Comparison of ENCODE assay signal across 14 mouse cellular contexts in genomic region chr3:149233191-149233641, GRCm38 (mm10).
DNase-seq lines count a peak whose midpoint lies in the region; ATAC-seq and TF ChIP-seq lines count a peak whose summit lies in the region.
"Had no signal": no experiment of that assay in that cellular context is flagged by ENCODE, and none has a peak within 500 bp of the region (broad histone marks: within the 10 kb centered on the region; RNA-seq: fewer than 3 reads in every experiment).

No protein-coding gene starts in this region.

- H3K27ac ChIP-seq in heart, postnatal 0 days (ENCODE audit: low read depth) = peak overlapping the region; percentile 65
- H3K27ac ChIP-seq in lung, embryonic 15.5 days = peak overlapping the region; percentile 72
- H3K27ac ChIP-seq in intestine, embryonic 16.5 days (ENCODE audit: low read length) = 0 out of 2 replicates have a peak overlapping the region, but pooled peaks have one; percentile 4
- H3K27ac ChIP-seq in small intestine, adult 2 months (ENCODE audit: insufficient read depth, low read depth, low read length) = peak overlapping the region; percentile 20; the same call in 1 of the 2 replicates
- no peak overlapping the region for H3K27ac ChIP-seq in hindbrain, embryonic 14.5 days
- H3K27ac ChIP-seq: embryonic facial prominence, embryonic 15.5 days; hindbrain, embryonic 15.5 days had no signal

- H3K4me1 ChIP-seq in heart, postnatal 0 days (ENCODE audit: control insufficient read depth, insufficient read depth) = peaks cover 5% of the 10 kb centered on the region; the same call in 1 of the 2 replicates
- H3K4me1 ChIP-seq in lung, embryonic 15.5 days = peaks cover 14% of the 10 kb centered on the region
- H3K4me1 ChIP-seq in intestine, embryonic 16.5 days (ENCODE audit: control insufficient read depth, insufficient read depth, low read length) = peaks cover 3% of the 10 kb centered on the region; the same call in 1 of the 2 replicates
- H3K4me1 ChIP-seq in small intestine, adult 2 months (ENCODE audit: control insufficient read depth, insufficient read depth, insufficient read length, low read length) = 0 out of 2 replicates have a peak, but pooled peaks cover 1% of the 10 kb centered on the region
- H3K4me1 ChIP-seq in hindbrain, embryonic 14.5 days (replicated peaks; ENCODE audit: control insufficient read depth, insufficient read depth, low read length) = no peaks in the 10 kb centered on the region
- H3K4me1 ChIP-seq: embryonic facial prominence, embryonic 15.5 days; hindbrain, embryonic 15.5 days had no signal

- no peak for TF ChIP-seq EP300 in heart, postnatal 0 days (IDR thresholded peaks at IDR 0.05; ENCODE audit: low read depth)

- H3K4me2 ChIP-seq in heart, postnatal 0 days (ENCODE audit: low read depth, low read length) = no peak overlapping the region
- no peak overlapping the region; the same call in 1 of the 2 replicates for H3K4me2 ChIP-seq in lung, embryonic 15.5 days
- H3K4me2 ChIP-seq in intestine, embryonic 16.5 days (ENCODE audit: low read depth, low read length) = no peak overlapping the region
- H3K4me2 ChIP-seq in hindbrain, embryonic 14.5 days (replicated peaks) = no peak overlapping the region
- H3K4me2 ChIP-seq: embryonic facial prominence, embryonic 15.5 days; hindbrain, embryonic 15.5 days had no signal

- no peaks in the 10 kb centered on the region for H3K27me3 ChIP-seq in heart, postnatal 0 days (ENCODE audit: control insufficient read depth, insufficient read depth, low read length)
- H3K27me3 ChIP-seq in lung, embryonic 15.5 days = no peaks in the 10 kb centered on the region
- no peaks in the 10 kb centered on the region for H3K27me3 ChIP-seq in intestine, embryonic 16.5 days (replicated peaks; ENCODE audit: control insufficient read depth, insufficient read depth, low read length)
- H3K27me3 ChIP-seq in small intestine, adult 2 months (ENCODE audit: control insufficient read depth, insufficient read depth, low read length) = no peaks in the 10 kb centered on the region
- H3K27me3 ChIP-seq in hindbrain, embryonic 14.5 days (ENCODE audit: control insufficient read depth, insufficient read depth, low read length) = no peaks in the 10 kb centered on the region
- H3K27me3 ChIP-seq: CH12.LX; embryonic facial prominence, embryonic 15.5 days; hindbrain, embryonic 15.5 days had no signal

- WGBS in heart, postnatal 0 days = 47% methylated on average over 7 of the region's 7 CpGs
- 33% methylated on average over 7 of the region's 7 CpGs for WGBS in lung, embryonic 15.5 days
- 57% methylated on average over 7 of the region's 7 CpGs for WGBS in intestine, embryonic 16.5 days
- WGBS in small intestine, adult 2 months = 53% methylated on average over 7 of the region's 7 CpGs
- WGBS in hindbrain, embryonic 14.5 days = 90% methylated on average over 7 of the region's 7 CpGs

- no peaks in the 10 kb centered on the region for H3K9me3 ChIP-seq in heart, postnatal 0 days (replicated peaks; ENCODE audit: control insufficient read depth, low read length)
- H3K9me3 ChIP-seq in lung, embryonic 15.5 days = no peaks in the 10 kb centered on the region
- H3K9me3 ChIP-seq in intestine, embryonic 16.5 days (ENCODE audit: control insufficient read depth, low read length) = no peaks in the 10 kb centered on the region
- no peaks in the 10 kb centered on the region for H3K9me3 ChIP-seq in hindbrain, embryonic 14.5 days (ENCODE audit: control insufficient read depth, low read length)
- H3K9me3 ChIP-seq: embryonic facial prominence, embryonic 15.5 days; hindbrain, embryonic 15.5 days had no signal

- no peaks in the 10 kb centered on the region for H3K36me3 ChIP-seq in heart, postnatal 0 days (replicated peaks; ENCODE audit: control insufficient read depth, insufficient read depth, low read length)
- H3K36me3 ChIP-seq in lung, embryonic 15.5 days = no peaks in the 10 kb centered on the region
- H3K36me3 ChIP-seq in intestine, embryonic 16.5 days (ENCODE audit: control insufficient read depth, insufficient read depth, low read length) = no peaks in the 10 kb centered on the region
- no peaks in the 10 kb centered on the region for H3K36me3 ChIP-seq in small intestine, adult 2 months (ENCODE audit: control insufficient read depth, insufficient read depth, low read length)
- no peaks in the 10 kb centered on the region for H3K36me3 ChIP-seq in hindbrain, embryonic 14.5 days (replicated peaks; ENCODE audit: control insufficient read depth, insufficient read depth)
- H3K36me3 ChIP-seq: embryonic facial prominence, embryonic 15.5 days; hindbrain, embryonic 15.5 days had no signal

- no peak overlapping the region for H3K4me3 ChIP-seq in heart, postnatal 0 days (ENCODE audit: low read depth, low read length)
- no peak overlapping the region for H3K4me3 ChIP-seq in lung, embryonic 15.5 days
- H3K4me3 ChIP-seq in intestine, embryonic 16.5 days (ENCODE audit: low read length) = no peak overlapping the region
- H3K4me3 ChIP-seq in small intestine, adult 2 months (ENCODE audit: low read depth, low read length) = no peak overlapping the region
- no peak overlapping the region for H3K4me3 ChIP-seq in hindbrain, embryonic 14.5 days (replicated peaks; ENCODE audit: low read length)
- H3K4me3 ChIP-seq: embryonic facial prominence, embryonic 15.5 days; hindbrain, embryonic 15.5 days; myocyte had no signal

- ATAC-seq in heart, postnatal 0 days (ENCODE audit: insufficient read depth, low read depth) = no peak; the same call in 1 of the 2 replicates
- ATAC-seq in lung, embryonic 15.5 days (ENCODE audit: borderline replicate concordance, extremely low read depth, low FRiP score, low TSS enrichment) = 0 out of 2 replicates have a peak, but pooled peaks have one; percentile 43
- ATAC-seq in intestine, embryonic 16.5 days = no peak; the same call in 1 of the 2 replicates
- ATAC-seq in hindbrain, embryonic 14.5 days (ENCODE audit: low FRiP score) = no peak
- ATAC-seq in megakaryocyte, adult 5-6 weeks (ENCODE audit: poor library complexity, severe bottlenecking) = no peak

- no peak for TF ChIP-seq POLR2A in small intestine, adult 2 months (IDR thresholded peaks at IDR 0.05; ENCODE audit: low read depth, low read length)

- H3K9ac ChIP-seq in heart, postnatal 0 days (replicated peaks; ENCODE audit: low read depth, low read length) = no peak overlapping the region
- no peak overlapping the region for H3K9ac ChIP-seq in lung, embryonic 15.5 days
- no peak overlapping the region for H3K9ac ChIP-seq in intestine, embryonic 16.5 days (ENCODE audit: low read depth, low read length)
- H3K9ac ChIP-seq in hindbrain, embryonic 14.5 days = no peak overlapping the region
- H3K9ac ChIP-seq: embryonic facial prominence, embryonic 15.5 days; hindbrain, embryonic 15.5 days had no signal

- no peak for DNase-seq in heart, postnatal 0 days (ENCODE audit: low spot score)
- DNase-seq in heart, postnatal 4 days = no peak
- no peak for DNase-seq in lung, postnatal 25 days (ENCODE audit: low spot score)
- no peak for DNase-seq in hindbrain, embryonic 14.5 days (ENCODE audit: low spot score)
- DNase-seq: cerebellum, postnatal 14 days; thymus, adult 2 months had no signal

- TF ChIP-seq CTCF in heart, postnatal 0 days (IDR thresholded peaks at IDR 0.05; ENCODE audit: low read depth) = no peak
- TF ChIP-seq CTCF in small intestine, adult 2 months (IDR thresholded peaks at IDR 0.05; ENCODE audit: extremely low read depth, insufficient read length, insufficient replicate concordance, low read depth, low read length) = no peak
